8 mouse cellular contexts compared by ENCODE assay signal in genomic region chr14:76658952-76659502, GRCm38 (mm10).
A peak's percentile ranks its signal among the peaks of the same experiment; 100 is the strongest.
DNase-seq lines count a peak whose midpoint lies in the region; ATAC-seq lines count a peak whose summit lies in the region.
"Had no signal": no experiment of that assay in that cellular context is flagged by ENCODE, and none has a peak within 500 bp of the region (broad histone marks: within the 10 kb centered on the region; RNA-seq: fewer than 3 reads in every experiment).

No protein-coding gene starts in this region.

- H3K36me3 ChIP-seq in limb, embryonic 12.5 days, result no peaks in the 10 kb centered on the region
- H3K36me3 ChIP-seq in limb, embryonic 10.5 days, result no peaks in the 10 kb centered on the region
- no peaks in the 10 kb centered on the region for H3K36me3 ChIP-seq in stomach, embryonic 15.5 days
- H3K36me3 ChIP-seq: liver, embryonic 15.5 days had no signal

- WGBS in limb, embryonic 12.5 days, result 71% methylated on average over 15 of the region's 15 CpGs
- 83% methylated on average over 15 of the region's 15 CpGs for WGBS in limb, embryonic 10.5 days
- 50% methylated on average over 15 of the region's 15 CpGs for WGBS in stomach, embryonic 15.5 days

- no peak overlapping the region for H3K9ac ChIP-seq in limb, embryonic 12.5 days (replicated peaks)
- no peak overlapping the region for H3K9ac ChIP-seq in stomach, embryonic 15.5 days
- H3K9ac ChIP-seq: liver, embryonic 15.5 days had no signal

- no peaks in the 10 kb centered on the region for H3K9me3 ChIP-seq in limb, embryonic 12.5 days
- H3K9me3 ChIP-seq in limb, embryonic 10.5 days (replicated peaks), result no peaks in the 10 kb centered on the region
- H3K9me3 ChIP-seq in stomach, embryonic 15.5 days, result no peaks in the 10 kb centered on the region
- H3K9me3 ChIP-seq: liver, embryonic 15.5 days had no signal

- peak overlapping the region; percentile 32; the same call in 1 of the 2 replicates for H3K27ac ChIP-seq in limb, embryonic 12.5 days
- no peak overlapping the region for H3K27ac ChIP-seq in limb, embryonic 10.5 days
- peak overlapping the region; percentile 28; the same call in 1 of the 2 replicates for H3K27ac ChIP-seq in stomach, embryonic 15.5 days
- H3K27ac ChIP-seq: liver, embryonic 15.5 days had no signal

- H3K27me3 ChIP-seq in limb, embryonic 12.5 days, result no peaks in the 10 kb centered on the region
- no peaks in the 10 kb centered on the region for H3K27me3 ChIP-seq in limb, embryonic 10.5 days (ENCODE audit: low read depth, poor library complexity, severe bottlenecking)
- H3K27me3 ChIP-seq in stomach, embryonic 15.5 days (replicated peaks), result no peaks in the 10 kb centered on the region
- H3K27me3 ChIP-seq: liver, embryonic 15.5 days had no signal

- DNase-seq in limb, embryonic 10.5 days (ENCODE audit: low spot score), result no peak
- DNase-seq in R1 (ENCODE audit: low read depth, low spot score), result peak; percentile 70
- peak; percentile 31 for DNase-seq in cerebellum, adult 9-11 months
- no peak for DNase-seq in ovary, adult 18-20 months (ENCODE audit: low spot score)
- DNase-seq in frontal cortex, postnatal 10 days (ENCODE audit: low spot score in 2 of 2), result no peak

- H3K4me2 ChIP-seq in limb, embryonic 12.5 days, result no peak overlapping the region
- H3K4me2 ChIP-seq in stomach, embryonic 15.5 days, result no peak overlapping the region
- H3K4me2 ChIP-seq: liver, embryonic 15.5 days had no signal

- H3K4me1 ChIP-seq in limb, embryonic 12.5 days (replicated peaks), result peaks cover 23% of the 10 kb centered on the region
- peaks cover 17% of the 10 kb centered on the region for H3K4me1 ChIP-seq in limb, embryonic 10.5 days
- H3K4me1 ChIP-seq in stomach, embryonic 15.5 days, result peaks cover 16% of the 10 kb centered on the region
- H3K4me1 ChIP-seq: liver, embryonic 15.5 days had no signal

- no peak overlapping the region for H3K4me3 ChIP-seq in limb, embryonic 12.5 days (replicated peaks)
- no peak overlapping the region for H3K4me3 ChIP-seq in limb, embryonic 10.5 days
- no peak overlapping the region for H3K4me3 ChIP-seq in stomach, embryonic 15.5 days (replicated peaks)
- H3K4me3 ChIP-seq: liver, embryonic 15.5 days had no signal

- no peak for ATAC-seq in limb, embryonic 12.5 days (ENCODE audit: insufficient number of reproducible peaks, insufficient read depth, low FRiP score, low TSS enrichment, low read depth)
- ATAC-seq in stomach, embryonic 15.5 days (ENCODE audit: insufficient read depth, low FRiP score, low read depth), result no peak

Comparison
In these comparisons a context has a peak if more than half of its experiments do, and no peak if none do; other contexts are left out.
1. DNase-seq: peak in R1 (single experiment) and cerebellum, adult 9-11 months (single experiment); none in limb, embryonic 10.5 days (single experiment), ovary, adult 18-20 months (single experiment) and frontal cortex, postnatal 10 days (0 of 2).